Mouse (Mus musculus): ENCODE measurements around the gene Clstn3. TPM values are rescaled to one million over a fixed set of nuclear protein-coding genes. Genes with fewer than 3 reads are reported as not detected.

Gene Clstn3
- polyA plus RNA-seq, 1 experiment, result 4.6 TPM

GRCm38 (mm10) chr6:124501473-124501872 is 36.9 kb upstream of the Clstn3 start:
- no peak for TF ChIP-seq POLR2A (IDR thresholded peaks at IDR 0.05; ENCODE audit: borderline replicate concordance, control insufficient read depth, low read depth, low read length)
- TF ChIP-seq CTCF (IDR thresholded peaks at IDR 0.05; ENCODE audit: control insufficient read depth, insufficient read depth, low read length), result no peak
- H3K4me1 ChIP-seq (ENCODE audit: control insufficient read depth, insufficient read depth, low read length), result peaks cover 5% of the 10 kb centered on the region; the same call in 1 of the 2 replicates
- no peak overlapping the region for H3K27ac ChIP-seq (ENCODE audit: control insufficient read depth, insufficient read depth, low read depth, low read length, poor library complexity)
- WGBS, result 87% methylated on average over 4 of the region's 4 CpGs
- no peak overlapping the region for H3K4me3 ChIP-seq (replicated peaks; ENCODE audit: control insufficient read depth, low read depth, low read length)

GRCm38 (mm10) chr6:124499914-124500566 is 35.4 kb upstream of the Clstn3 start:
- WGBS, result 85% methylated on average over 10 of the region's 10 CpGs
- Histone ChIP-seq H3K4me1 (ENCODE audit: control insufficient read depth, insufficient read depth, low read length) (peaks cover 2% of the 10 kb centered on the region; the same call in 1 of the 2 replicates), H3K4me3 (replicated peaks; ENCODE audit: control insufficient read depth, low read depth, low read length) (no peak overlapping the region), H3K27ac (ENCODE audit: control insufficient read depth, insufficient read depth, low read depth, low read length, poor library complexity) (no peak overlapping the region)
- no peak for TF ChIP-seq CTCF (IDR thresholded peaks at IDR 0.05; ENCODE audit: control insufficient read depth, insufficient read depth, low read length)
- no peak for TF ChIP-seq POLR2A (IDR thresholded peaks at IDR 0.05; ENCODE audit: borderline replicate concordance, control insufficient read depth, low read depth, low read length)

GRCm38 (mm10) chr6:124496054-124496453 is 31.5 kb upstream of the Clstn3 start:
- no peak for TF ChIP-seq CTCF (IDR thresholded peaks at IDR 0.05; ENCODE audit: control insufficient read depth, insufficient read depth, low read length)
- TF ChIP-seq POLR2A (IDR thresholded peaks at IDR 0.05; ENCODE audit: borderline replicate concordance, control insufficient read depth, low read depth, low read length), result no peak
- Histone ChIP-seq H3K27ac (ENCODE audit: control insufficient read depth, insufficient read depth, low read depth, low read length, poor library complexity) (peak overlapping the region; percentile 62; the same call in 1 of the 2 replicates), H3K4me1 (ENCODE audit: control insufficient read depth, insufficient read depth, low read length) (no peaks in the 10 kb centered on the region; the same call in 1 of the 2 replicates), H3K4me3 (replicated peaks; ENCODE audit: control insufficient read depth, low read depth, low read length) (no peak overlapping the region)
- 31% methylated on average over 5 of the region's 5 CpGs for WGBS

- peak overlapping the region; percentile 70 for H3K27ac ChIP-seq (ENCODE audit: control insufficient read depth, insufficient read depth, low read depth, low read length, poor library complexity)
- H3K4me1 ChIP-seq (ENCODE audit: control insufficient read depth, insufficient read depth, low read length), result no peaks in the 10 kb centered on the region; the same call in 1 of the 2 replicates
- TF ChIP-seq CTCF (IDR thresholded peaks at IDR 0.05; ENCODE audit: control insufficient read depth, insufficient read depth, low read length) (no peak), POLR2A (IDR thresholded peaks at IDR 0.05; ENCODE audit: borderline replicate concordance, control insufficient read depth, low read depth, low read length) (no peak)
- H3K4me3 ChIP-seq (replicated peaks; ENCODE audit: control insufficient read depth, low read depth, low read length), result peak overlapping the region; percentile 37
- 61% methylated on average over 5 of the region's 5 CpGs for WGBS
These were observed 29.3 kb upstream of the Clstn3 start for GRCm38 (mm10) chr6:124493886-124494285.

- Histone ChIP-seq H3K4me1 (ENCODE audit: control insufficient read depth, insufficient read depth, low read length) (no peaks in the 10 kb centered on the region; the same call in 1 of the 2 replicates), H3K4me3 (replicated peaks; ENCODE audit: control insufficient read depth, low read depth, low read length) (peak within 1 kb of the TSS; percentile 63), H3K27ac (ENCODE audit: control insufficient read depth, insufficient read depth, low read depth, low read length, poor library complexity) (peak within 1 kb of the TSS; percentile 74)
- WGBS, result 4% methylated on average over 4 of the region's 4 CpGs
- no peak for TF ChIP-seq POLR2A (IDR thresholded peaks at IDR 0.05; ENCODE audit: borderline replicate concordance, control insufficient read depth, low read depth, low read length)
- TF ChIP-seq CTCF (IDR thresholded peaks at IDR 0.05; ENCODE audit: control insufficient read depth, insufficient read depth, low read length), result peak; percentile 64
These were observed 28.4 kb upstream of the Clstn3 start, which contains the start of gene C1rl for GRCm38 (mm10) chr6:124492842-124493561. TSS of gene C1rl (plus strand) at chr6:124493113.

- Histone ChIP-seq H3K27ac (ENCODE audit: control insufficient read depth, insufficient read depth, low read depth, low read length, poor library complexity) (no peak overlapping the region), H3K4me3 (replicated peaks; ENCODE audit: control insufficient read depth, low read depth, low read length) (no peak overlapping the region), H3K4me1 (ENCODE audit: control insufficient read depth, insufficient read depth, low read length) (no peaks in the 10 kb centered on the region; the same call in 1 of the 2 replicates)
- WGBS, result 36% methylated on average over 6 of the region's 6 CpGs
- TF ChIP-seq CTCF (IDR thresholded peaks at IDR 0.05; ENCODE audit: control insufficient read depth, insufficient read depth, low read length) (no peak), POLR2A (IDR thresholded peaks at IDR 0.05; ENCODE audit: borderline replicate concordance, control insufficient read depth, low read depth, low read length) (no peak)
These were observed 26.8 kb upstream of the Clstn3 start for GRCm38 (mm10) chr6:124491427-124491826.

GRCm38 (mm10) chr6:124488952-124489351 is 24.4 kb upstream of the Clstn3 start:
- TF ChIP-seq CTCF (IDR thresholded peaks at IDR 0.05; ENCODE audit: control insufficient read depth, insufficient read depth, low read length), result no peak
- TF ChIP-seq POLR2A (IDR thresholded peaks at IDR 0.05; ENCODE audit: borderline replicate concordance, control insufficient read depth, low read depth, low read length), result no peak
- H3K4me3 ChIP-seq (replicated peaks; ENCODE audit: control insufficient read depth, low read depth, low read length), result no peak overlapping the region
- H3K4me1 ChIP-seq (ENCODE audit: control insufficient read depth, insufficient read depth, low read length), result no peaks in the 10 kb centered on the region; the same call in 1 of the 2 replicates
- no peak overlapping the region for H3K27ac ChIP-seq (ENCODE audit: control insufficient read depth, insufficient read depth, low read depth, low read length, poor library complexity)
- WGBS, result 77% methylated on average over 4 of the region's 4 CpGs

- 25% methylated on average over 2 of the region's 2 CpGs for WGBS
- no peak for TF ChIP-seq CTCF (IDR thresholded peaks at IDR 0.05; ENCODE audit: control insufficient read depth, insufficient read depth, low read length)
- TF ChIP-seq POLR2A (IDR thresholded peaks at IDR 0.05; ENCODE audit: borderline replicate concordance, control insufficient read depth, low read depth, low read length), result no peak
- Histone ChIP-seq H3K27ac (ENCODE audit: control insufficient read depth, insufficient read depth, low read depth, low read length, poor library complexity) (no peak overlapping the region), H3K4me1 (ENCODE audit: control insufficient read depth, insufficient read depth, low read length) (no peaks in the 10 kb centered on the region; the same call in 1 of the 2 replicates), H3K4me3 (replicated peaks; ENCODE audit: control insufficient read depth, low read depth, low read length) (no peak overlapping the region)
These were observed 22.9 kb upstream of the Clstn3 start for GRCm38 (mm10) chr6:124487509-124487908.

Data from bone marrow, adult 2 months (tissue).